Mouse (Mus musculus) megakaryocyte progenitor cell, adult 5-6 weeks (primary cell): Measurements from ENCODE around the gene Opn1sw. TPM values are rescaled to one million over a fixed set of nuclear protein-coding genes. Genes with fewer than 3 reads are reported as not detected.
"Not testable (repeated sequence)": the region's sequence is repeated elsewhere in the genome, so short reads cannot be mapped to it uniquely, and the experiment has no call there.

ENCODE experiments used
- ATAC-seq: replicated peaks from 2 replicates; pipeline ENCODE4 v1.8.0; 2016; ENCODE audit warnings: mild to moderate bottlenecking, moderate TSS enrichment, inconsistent platforms; ENCODE audit not compliant: poor library complexity
- total RNA-seq, 2 experiments: library from RNA; stranded (forward) in 1 of 2; stranded (reverse) in 1 of 2; fragments of 157-497, 149-512 nt in 1 of 2; fragments of 200-1000 nt in 1 of 2; gene quantifications; 2 replicates each; pipeline versions ENCODE4 v1.2.3 to v1.2.4; 2015 to 2017

Gene Opn1sw
- total RNA-seq, 2 experiments from 2014 or later: not detected

DNA sequence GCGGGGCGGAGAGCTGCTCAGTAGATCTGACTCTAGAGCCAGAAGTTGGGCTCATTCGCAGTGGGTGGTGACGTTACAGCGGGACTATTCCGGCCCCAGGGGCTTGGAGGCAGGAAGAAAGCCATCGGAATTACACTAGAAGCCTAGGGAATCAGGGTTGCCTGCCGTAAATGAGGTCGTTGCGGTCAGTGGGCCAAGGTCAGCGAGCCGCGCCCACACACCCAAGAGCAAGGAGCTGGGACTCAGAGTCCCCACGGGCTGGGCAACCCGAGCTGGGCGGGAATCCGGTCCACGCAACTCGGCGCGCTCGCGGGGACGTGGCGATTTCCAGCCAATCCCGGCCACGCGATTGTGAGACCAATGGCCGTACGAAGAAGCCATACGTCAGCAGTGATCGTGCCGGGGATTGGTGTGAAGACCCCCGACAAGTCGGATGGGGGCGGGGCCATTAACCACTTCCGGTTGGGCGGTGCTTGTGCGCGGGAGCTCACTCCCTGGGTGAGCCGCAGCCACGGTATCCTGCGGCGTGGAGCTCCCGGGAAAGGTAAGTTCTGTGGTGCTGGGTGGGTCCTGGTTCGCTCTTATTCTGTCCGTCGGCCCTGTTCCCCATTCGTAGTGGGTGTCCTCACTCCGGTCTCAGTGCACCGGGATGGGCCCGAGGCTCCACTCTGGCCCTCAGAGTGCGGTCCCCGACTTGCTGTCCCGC is 40.5 kb downstream of the Opn1sw start, which contains the start of gene Calu:
Gene Calu, plus strand, starts transcription at position 405 of the 706 bp plus-strand sequence.
- ATAC-seq: peak; percentile 94

DNA sequence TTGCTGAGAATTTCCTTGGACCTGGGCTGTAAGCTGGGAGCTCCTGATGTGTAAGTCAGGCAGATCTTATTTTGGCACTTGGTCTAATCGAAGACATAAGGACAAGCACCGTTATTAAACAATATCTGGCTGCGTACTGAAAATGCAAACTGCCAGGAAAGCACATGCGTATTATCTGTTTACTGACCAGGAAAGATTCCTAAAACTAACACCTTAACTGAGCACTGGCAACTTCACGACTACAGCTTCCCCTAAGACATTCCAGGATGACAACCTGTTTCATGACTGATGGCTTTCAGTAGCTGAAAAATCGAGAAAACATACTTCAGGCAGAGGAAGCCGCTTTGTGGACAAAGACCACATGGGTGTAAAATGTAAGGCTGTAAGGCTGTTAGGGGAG is 41.1 kb downstream of the Opn1sw start:
- no peak for ATAC-seq

DNA sequence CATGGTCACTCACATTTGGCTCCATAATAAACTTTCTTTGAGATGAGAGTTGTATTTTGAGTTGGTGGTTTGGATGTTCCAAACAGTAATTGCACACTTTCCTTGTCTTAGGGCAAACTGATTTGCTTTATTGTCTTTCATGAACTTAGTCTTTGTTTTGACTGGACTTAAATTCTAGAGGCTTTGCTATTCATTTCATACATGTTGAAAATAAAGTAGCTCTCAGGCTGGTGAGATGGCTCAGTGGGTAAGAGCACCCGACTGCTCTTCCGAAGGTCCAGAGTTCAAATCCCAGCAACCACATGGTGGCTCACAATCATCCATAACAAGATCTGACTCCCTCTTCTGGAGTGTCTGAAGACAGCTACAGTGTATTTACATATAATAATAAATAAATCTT is 41.8 kb downstream of the Opn1sw start:
- not testable (repeated sequence) for ATAC-seq

DNA sequence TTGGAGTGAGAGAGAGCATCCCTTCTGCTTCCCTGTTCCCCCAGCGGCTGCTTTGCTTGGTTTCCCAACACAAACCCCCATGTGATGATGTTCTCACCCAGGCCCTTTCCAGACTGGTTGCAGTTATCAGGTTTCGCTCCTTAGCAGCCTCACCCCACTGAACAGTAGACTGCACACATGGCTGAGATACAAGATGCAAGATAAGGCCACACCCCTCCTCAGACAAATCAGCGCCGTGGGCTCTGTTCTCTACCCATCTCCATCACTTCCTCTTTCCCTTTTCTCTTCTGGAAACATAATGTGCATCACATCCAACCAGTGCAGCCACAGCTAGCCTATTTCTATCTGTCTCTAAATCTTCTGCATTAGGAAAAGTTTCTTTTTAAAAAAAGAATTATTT is 58.8 kb downstream of the Opn1sw start:
- ATAC-seq: peak; percentile 42

DNA sequence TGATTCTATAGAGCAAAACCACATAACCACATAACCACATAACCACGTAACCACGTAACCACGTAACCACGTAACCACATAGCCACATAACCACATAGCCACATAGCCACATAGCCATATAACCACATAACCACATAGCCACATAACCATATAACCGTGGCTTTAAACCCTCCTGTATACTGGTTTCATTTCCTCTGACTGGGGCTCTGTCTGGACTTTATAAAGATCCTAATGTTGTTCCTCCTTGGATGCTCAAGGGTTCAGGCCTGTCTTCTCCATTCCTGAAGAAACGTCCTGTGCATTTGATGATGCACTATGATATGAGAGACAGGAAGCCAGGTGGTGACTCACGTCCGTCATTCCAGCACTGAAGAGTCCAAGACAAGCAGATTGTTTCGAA is 61.3 kb downstream of the Opn1sw start:
- peak; percentile 23; the same call in 1 of the 2 replicates for ATAC-seq

Other genes with a start within 250 kb of the Opn1sw start
- gene Rbm28, start 223.5 kb downstream of the Opn1sw start, total RNA-seq (2015): 46.3 and 59.0 TPM in 2 replicates
- 47.4 and 79.8 TPM in 2 replicates for gene Rbm28, start 223.5 kb downstream of the Opn1sw start, total RNA-seq (2017)
- gene Prrt4, start 208.9 kb downstream of the Opn1sw start, total RNA-seq (2015): not detected in 2 replicates
- gene Prrt4, start 208.9 kb downstream of the Opn1sw start, total RNA-seq (2017): not detected in 2 replicates
- gene Impdh1, start 172.1 kb downstream of the Opn1sw start, total RNA-seq (2015): 56.0 and 76.2 TPM in 2 replicates
- 94.2 and 106 TPM in 2 replicates for gene Impdh1, start 172.1 kb downstream of the Opn1sw start, total RNA-seq (2017)
- 14.3 and 17.8 TPM in 2 replicates for gene Hilpda, start 116.0 kb downstream of the Opn1sw start, total RNA-seq (2015)
- 7.1 and 10.9 TPM in 2 replicates for gene Hilpda, start 116.0 kb downstream of the Opn1sw start, total RNA-seq (2017)
- 1.1 TPM in 1 of 2 replicates, not detected in the other for gene Fam71f2, start 108.9 kb downstream of the Opn1sw start, total RNA-seq (2015)
- gene Fam71f2, start 108.9 kb downstream of the Opn1sw start, total RNA-seq (2017): 0.68 TPM in 1 of 2 replicates, not detected in the other
- not detected in 2 replicates for gene Fam71f1, start 69.3 kb downstream of the Opn1sw start, total RNA-seq (2015)
- not detected in 2 replicates for gene Fam71f1, start 69.3 kb downstream of the Opn1sw start, total RNA-seq (2017)
- 84.9 and 85.3 TPM in 2 replicates for gene Calu, start 40.4 kb downstream of the Opn1sw start, total RNA-seq (2015)
- 211 TPM in 2 replicates for gene Calu, start 40.4 kb downstream of the Opn1sw start, total RNA-seq (2017)
- not detected in 2 replicates for gene Ccdc136, start 7.8 kb upstream of the Opn1sw start, total RNA-seq (2015)
- gene Ccdc136, start 7.8 kb upstream of the Opn1sw start, total RNA-seq (2017): 0.41 TPM in 1 of 2 replicates, not detected in the other
- gene Flnc, start 44.8 kb upstream of the Opn1sw start, total RNA-seq (2015): not detected in 2 replicates
- gene Flnc, start 44.8 kb upstream of the Opn1sw start, total RNA-seq (2017): not detected in 2 replicates
- 205 and 206 TPM in 2 replicates for gene Atp6v1f, start 79.2 kb upstream of the Opn1sw start, total RNA-seq (2015)
- 115 and 159 TPM in 2 replicates for gene Atp6v1f, start 79.2 kb upstream of the Opn1sw start, total RNA-seq (2017)
- gene Atp6v1fnb, start 83.0 kb upstream of the Opn1sw start, total RNA-seq (2015): 0.79 TPM in 1 of 2 replicates, not detected in the other
- gene Atp6v1fnb, start 83.0 kb upstream of the Opn1sw start, total RNA-seq (2017): not detected in 2 replicates
- gene Kcp, start 119.5 kb upstream of the Opn1sw start, total RNA-seq (2015): 0.05 TPM in 1 of 2 replicates, not detected in the other
- gene Kcp, start 119.5 kb upstream of the Opn1sw start, total RNA-seq (2017): 0.50 TPM in 1 of 2 replicates, not detected in the other
- 6.1 and 11.5 TPM in 2 replicates for gene Irf5, start 138.2 kb upstream of the Opn1sw start, total RNA-seq (2015)
- gene Irf5, start 138.2 kb upstream of the Opn1sw start, total RNA-seq (2017): 14.4 and 18.1 TPM in 2 replicates
- gene Tnpo3, start 221.4 kb upstream of the Opn1sw start, total RNA-seq (2015): 61.7 and 79.3 TPM in 2 replicates
- 61.9 and 74.2 TPM in 2 replicates for gene Tnpo3, start 221.4 kb upstream of the Opn1sw start, total RNA-seq (2017)